Mouse (Mus musculus) ES-E14 (cell line): Measurements from ENCODE around the gene Il10.

Experiments
- CHD2 ChIP-seq: IDR thresholded peaks from 2 replicates; pipeline ENCODE4 v1.6.1; 2014; ENCODE audit warnings: mild to moderate bottlenecking, low read depth, low read length, inconsistent platforms
- MAFK ChIP-seq: IDR thresholded peaks from 2 replicates; pipeline ENCODE4 v1.6.1; 2014; ENCODE audit warnings: mild to moderate bottlenecking, low read depth, low read length, inconsistent platforms; ENCODE audit not compliant: insufficient read depth
- ZC3H11A ChIP-seq: IDR thresholded peaks from 2 replicates; pipeline ENCODE4 v1.6.1; 2012; ENCODE audit warnings: low read depth, mild to moderate bottlenecking, inconsistent platforms, low read length, borderline replicate concordance
- ZNF384 ChIP-seq: IDR thresholded peaks from 2 replicates; pipeline ENCODE4 v1.6.1; 2012; ENCODE audit warnings: low read depth, low read length, inconsistent platforms

DNA sequence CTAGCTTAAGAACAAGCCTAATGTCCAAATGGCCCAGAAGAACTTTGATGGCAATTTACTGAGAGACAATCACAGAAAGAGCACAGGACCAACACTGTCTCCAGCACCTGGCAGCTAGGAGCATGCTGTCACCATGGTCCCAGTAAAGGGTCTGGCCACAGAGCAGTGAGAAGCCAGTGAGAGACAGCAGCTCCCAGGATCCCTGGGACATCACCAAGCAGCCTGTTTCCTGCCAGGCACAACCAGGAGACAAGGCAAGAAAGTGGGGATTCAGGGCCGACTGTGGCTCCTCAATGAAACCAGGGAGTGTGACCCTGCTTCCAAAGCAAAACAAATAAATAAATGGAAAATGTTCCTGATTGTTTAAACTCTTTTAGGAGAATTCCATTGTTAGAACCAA lies 39.8 kb downstream of the Il10 start:
- TF ChIP-seq MAFK (no peak), ZNF384 (no peak), ZC3H11A (no peak), CHD2 (no peak)
